Mouse (Mus musculus) liver (tissue): Measurements from ENCODE around the gene 2210016F16Rik.
"Not testable (repeated sequence)": the region's sequence is repeated elsewhere in the genome, so short reads cannot be mapped to it uniquely, and the experiment has no call there.

Experiments
- DNase-seq: peaks from one replicate; pipeline ENCODE4 v3.0.0-alpha.2; 2020; ENCODE audit warnings: mixed read lengths

The 2210016F16Rik gene

GRCm38 (mm10) chr13:58384779-58385546 is at the start of gene 2210016F16Rik:
2210016F16Rik (minus strand) TSS chr13:58385225.
- DNase-seq, result peak; percentile 70

DNA sequence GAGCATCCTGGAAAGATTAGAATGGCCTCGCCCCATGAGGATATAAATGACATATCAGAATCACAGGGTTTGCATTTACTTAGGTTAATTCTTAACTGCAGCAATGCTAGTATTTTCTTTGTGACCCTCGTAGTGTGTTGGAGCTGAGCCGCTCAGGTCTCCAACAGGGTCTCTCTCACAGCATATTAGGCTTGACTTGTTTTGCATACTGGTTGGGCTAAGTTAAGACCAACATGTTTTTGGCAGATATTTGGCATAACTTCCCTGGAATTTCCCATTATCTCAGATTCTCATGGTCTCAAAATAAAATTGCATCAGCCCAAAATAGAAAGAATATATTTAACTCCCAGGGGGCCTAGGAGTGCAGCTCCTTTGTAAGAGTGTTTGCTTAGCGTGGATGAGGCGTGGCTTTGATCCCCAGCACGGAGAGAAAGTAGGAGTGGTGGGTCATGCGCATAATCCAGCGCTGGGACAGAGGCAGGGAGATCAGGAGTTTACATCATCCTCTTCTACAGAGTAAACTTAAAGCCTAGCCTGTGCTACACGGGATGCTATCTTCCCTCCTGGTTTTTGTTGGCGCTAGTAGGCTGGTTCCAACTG is 38.1 kb upstream of the 2210016F16Rik start:
- no peak for DNase-seq

DNA sequence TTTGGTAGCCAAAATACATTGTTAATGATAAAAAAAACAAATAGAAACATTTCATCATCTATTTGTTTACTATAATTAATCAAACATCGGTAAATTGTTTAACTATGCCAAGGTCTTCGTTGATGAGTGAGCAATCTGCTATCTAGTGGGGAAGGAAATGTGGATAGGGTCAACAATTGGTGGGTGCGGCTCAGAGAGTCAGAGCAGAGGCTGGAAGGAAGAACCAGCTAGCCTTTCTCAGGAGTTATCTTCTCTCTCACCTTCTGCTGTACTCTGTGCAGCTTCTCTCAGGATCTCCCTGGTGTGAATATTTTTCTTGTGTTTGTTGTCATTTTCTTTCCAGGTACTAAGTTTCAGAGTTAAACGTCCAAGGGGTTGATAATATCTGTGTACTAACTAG is 37.2 kb upstream of the 2210016F16Rik start:
- DNase-seq, result no peak

DNA sequence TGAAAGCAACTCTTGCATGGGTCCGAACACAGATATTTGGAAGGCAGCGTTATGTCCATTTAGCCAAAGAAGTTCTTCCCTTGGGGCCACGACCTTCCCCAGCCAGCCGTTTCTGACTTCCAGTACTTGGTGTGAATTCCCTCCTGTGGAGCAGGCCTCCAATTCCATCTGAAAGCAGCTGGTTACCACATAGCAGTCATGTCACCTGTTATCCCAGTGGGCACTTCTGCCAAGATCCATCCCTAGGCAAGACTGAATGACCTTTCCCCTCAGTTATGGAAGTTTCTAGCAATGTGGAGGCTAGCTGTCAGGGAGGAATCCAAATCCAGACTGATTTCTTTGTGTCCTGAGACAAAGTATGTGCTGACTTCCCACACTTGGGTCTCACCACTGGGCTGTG is 36.0 kb upstream of the 2210016F16Rik start:
- no peak for DNase-seq

DNA sequence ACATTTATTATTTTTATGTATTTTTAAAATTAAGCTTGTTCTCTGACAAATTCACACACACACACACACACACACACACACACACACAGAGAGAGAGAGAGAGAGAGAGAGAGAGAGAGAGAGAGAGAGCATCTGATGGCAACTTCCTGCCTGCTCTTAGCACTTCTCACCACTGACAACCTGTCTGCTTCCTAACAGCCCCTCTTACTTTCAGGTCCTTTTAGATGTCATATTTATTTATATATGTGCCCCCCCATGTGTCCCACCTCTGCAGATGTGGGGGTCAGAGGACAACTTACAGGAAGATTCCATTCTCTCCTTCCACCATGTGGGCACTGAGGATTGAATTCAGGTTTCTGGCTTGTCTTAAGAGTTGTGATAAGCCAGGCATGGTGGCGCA is 34.2 kb upstream of the 2210016F16Rik start:
- DNase-seq, result no peak

- DNase-seq, result no peak
Measured at GRCm38 (mm10) chr13:58418656-58419055, 33.6 kb upstream of the 2210016F16Rik start.

DNA sequence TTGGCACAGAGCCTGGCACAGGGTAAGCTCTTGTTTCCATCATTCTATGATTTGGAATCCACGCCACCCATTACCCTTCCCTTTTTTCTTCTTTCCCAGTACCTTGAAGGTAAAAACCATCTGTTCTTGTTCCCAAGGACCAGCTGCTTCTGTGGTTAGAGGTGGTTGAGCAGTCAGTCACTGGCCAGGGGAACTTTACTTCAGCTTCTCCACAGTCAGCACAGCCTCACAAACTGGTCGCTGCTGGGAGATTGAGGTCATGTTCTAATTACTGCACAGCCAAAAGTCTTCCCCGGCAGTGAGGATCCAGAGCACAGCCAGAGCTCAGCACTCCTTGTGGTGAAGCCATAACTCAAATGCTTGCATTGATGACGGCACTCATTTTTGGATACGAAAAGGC is 30.8 kb upstream of the 2210016F16Rik start:
- no peak for DNase-seq

DNA sequence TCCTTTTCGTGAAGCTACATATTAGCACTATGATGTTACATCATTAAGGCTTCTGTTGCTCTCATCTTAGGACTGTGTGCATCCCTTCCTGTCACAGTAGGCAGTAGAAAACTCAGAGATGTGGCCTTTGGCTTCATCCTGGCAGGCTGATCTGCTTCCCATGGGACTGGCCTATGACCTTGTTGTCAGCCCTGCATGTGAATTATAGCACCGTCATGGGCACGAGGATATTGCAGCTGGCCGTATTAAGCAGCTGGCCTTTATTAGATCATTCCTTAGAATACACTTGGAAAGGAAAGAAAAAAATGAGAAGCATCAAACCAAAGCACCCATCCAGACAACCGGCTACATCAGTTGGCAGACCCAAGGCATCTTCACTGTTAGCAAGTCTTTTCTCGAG is 30.3 kb upstream of the 2210016F16Rik start:
- DNase-seq, result no peak

DNA sequence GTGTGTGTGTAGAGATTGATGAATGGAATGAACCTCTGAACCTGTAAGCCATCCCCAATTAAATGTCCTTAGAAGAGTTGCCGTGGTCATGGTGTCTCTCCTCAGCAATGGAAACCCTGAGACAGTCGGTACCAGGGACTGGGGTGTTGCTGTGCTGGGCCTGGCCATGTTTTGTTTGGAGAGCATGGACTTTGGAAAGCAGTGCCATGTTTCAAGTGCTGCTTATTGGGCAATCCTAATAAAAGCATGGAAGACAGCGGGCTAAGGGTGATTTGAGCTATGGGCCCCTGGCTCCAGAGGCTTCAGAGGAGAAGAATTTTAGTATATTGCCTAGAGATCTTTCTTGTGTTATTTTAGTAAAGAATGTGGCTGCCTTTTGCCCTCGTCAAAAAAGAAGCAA is 26.0 kb upstream of the 2210016F16Rik start:
- no peak for DNase-seq

- DNase-seq, result not testable (repeated sequence)
Measured at GRCm38 (mm10) chr13:58403243-58403642, 18.2 kb upstream of the 2210016F16Rik start, which contains the start of gene Hnrnpk. Hnrnpk (minus strand) TSS chr13:58403343.

GRCm38 (mm10) chr13:58402744-58403110 is 17.7 kb upstream of the 2210016F16Rik start:
- no peak for DNase-seq

DNA sequence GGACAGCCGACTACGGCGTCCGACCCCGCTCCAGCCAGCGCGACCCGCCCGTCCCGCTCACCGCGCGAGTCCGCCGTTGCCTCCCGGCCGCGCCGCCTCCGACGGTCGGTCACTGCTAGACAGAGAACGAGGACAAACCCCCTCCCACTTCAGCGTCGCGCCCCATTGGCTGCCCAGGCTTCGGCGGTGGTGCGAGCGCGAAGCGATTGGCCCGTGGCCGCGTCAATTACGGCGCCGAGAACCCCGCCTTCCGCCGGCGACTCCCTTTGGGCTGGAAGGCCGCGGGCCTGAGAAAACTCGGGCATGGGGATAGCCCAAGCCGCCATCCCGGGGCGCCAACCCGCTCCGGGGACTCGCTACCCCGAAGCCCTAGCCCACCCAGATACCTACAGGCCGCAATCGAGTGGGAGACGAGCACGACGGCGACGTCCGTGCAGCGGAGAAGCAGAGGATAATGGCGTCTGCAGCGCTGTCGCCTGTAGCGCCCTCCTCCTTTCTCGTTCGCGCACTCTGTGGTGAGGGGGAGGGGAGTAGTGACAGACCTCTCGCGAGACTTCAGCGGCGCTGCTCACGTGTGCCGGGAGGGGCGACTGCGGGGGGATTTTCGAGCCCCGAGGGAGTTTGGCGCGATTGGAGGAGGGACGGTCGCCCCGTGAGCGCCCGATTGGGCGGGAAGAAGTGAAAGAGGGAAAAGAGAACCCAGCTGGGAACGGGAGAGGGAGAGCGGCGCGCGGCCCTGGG is 17.1 kb upstream of the 2210016F16Rik start, which contains the start of gene Rmi1:
Gene Rmi1 (plus strand): TSS at position 246 of the 741 bp plus-strand sequence.
- peak; percentile 97 for DNase-seq

GRCm38 (mm10) chr13:58401135-58402002 is 16.3 kb upstream of the 2210016F16Rik start:
- DNase-seq, result peak; percentile 85

DNA sequence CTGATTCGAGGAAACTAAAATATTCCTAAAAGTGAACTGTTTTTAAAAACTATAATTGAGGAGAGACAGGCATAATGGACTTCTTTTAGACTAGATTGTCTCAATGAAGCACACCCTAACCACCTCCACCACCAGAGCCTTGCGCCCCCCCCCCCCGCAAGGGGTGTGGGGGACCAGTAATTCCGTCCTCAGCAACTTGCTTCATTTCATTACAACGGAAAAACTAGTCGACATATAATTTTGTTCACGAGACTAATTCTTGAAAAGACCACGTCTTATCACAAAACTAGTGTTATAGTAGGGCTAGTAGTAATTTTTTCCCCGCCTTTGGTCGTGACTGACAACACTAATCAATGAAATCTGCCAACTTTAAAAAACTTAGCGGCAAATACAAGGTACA is 15.6 kb upstream of the 2210016F16Rik start:
- DNase-seq, result peak; percentile 44

GRCm38 (mm10) chr13:58397651-58398050 is 12.6 kb upstream of the 2210016F16Rik start:
- no peak for DNase-seq

GRCm38 (mm10) chr13:58394392-58394791 is 9.4 kb upstream of the 2210016F16Rik start:
- not testable (repeated sequence) for DNase-seq

- no peak for DNase-seq
Measured at GRCm38 (mm10) chr13:58389324-58389951, 4.4 kb upstream of the 2210016F16Rik start.

DNA sequence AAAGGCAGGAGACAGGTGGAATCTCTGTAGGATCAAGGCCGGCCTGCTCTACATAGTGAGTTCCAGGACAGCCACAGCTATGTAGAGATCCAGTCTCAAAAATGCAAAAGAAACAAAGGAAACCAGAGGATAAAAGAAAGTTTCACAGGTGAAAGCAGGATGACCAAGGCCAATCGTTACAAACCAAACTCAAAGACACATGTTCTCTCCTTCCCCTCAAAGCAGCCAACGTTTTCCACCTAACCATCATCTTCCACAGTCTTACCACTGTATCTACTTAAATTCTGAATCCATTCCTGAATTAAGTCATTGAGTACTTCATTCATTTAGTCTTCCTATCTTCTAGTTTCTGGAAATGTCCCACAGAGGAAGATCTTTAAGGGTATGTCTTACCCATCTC is 3.4 kb upstream of the 2210016F16Rik start:
- no peak for DNase-seq

DNA sequence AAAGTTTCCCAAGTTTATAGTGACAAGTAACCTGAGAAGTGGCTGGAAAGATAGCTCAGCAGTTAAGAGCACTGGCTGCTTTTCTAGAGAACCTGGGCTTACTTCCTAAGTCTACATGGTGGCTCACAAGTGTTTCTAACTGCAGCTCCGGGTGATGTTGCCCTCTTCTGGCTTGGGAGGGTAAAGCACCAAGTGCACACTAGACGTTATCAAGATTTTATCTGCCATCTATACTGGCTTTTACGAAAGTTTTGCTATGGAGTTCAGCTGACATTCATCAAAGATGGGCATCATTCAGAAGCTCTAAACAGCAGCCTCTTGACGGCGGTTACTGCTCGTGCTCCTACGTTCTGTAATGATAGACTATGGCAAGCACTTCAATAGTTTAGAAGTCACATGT is 2.9 kb upstream of the 2210016F16Rik start:
- peak; percentile 71 for DNase-seq

- no peak for DNase-seq
Measured at GRCm38 (mm10) chr13:58385547-58385920, 509 bp upstream of the 2210016F16Rik start.

DNA sequence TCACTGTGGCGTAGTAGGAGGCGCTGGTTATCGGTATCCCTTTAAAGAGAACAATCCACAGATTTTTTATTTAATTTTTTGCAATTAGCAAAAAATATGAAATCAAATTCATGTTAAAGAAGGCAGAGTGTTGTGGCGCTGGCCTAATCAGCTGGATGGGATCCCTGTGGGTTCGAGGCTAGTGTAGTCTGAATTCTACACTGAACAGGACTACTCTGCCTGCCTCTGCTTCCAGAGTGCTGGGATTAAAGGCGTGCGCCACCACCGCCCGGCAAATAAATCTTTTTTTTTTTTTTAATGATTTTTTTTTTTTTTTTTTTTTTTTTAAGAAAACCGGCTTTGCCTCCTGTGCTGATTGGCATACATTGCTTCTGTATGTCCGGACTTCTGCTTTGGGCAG is 654 bp downstream of the 2210016F16Rik start:
- DNase-seq, result no peak

DNA sequence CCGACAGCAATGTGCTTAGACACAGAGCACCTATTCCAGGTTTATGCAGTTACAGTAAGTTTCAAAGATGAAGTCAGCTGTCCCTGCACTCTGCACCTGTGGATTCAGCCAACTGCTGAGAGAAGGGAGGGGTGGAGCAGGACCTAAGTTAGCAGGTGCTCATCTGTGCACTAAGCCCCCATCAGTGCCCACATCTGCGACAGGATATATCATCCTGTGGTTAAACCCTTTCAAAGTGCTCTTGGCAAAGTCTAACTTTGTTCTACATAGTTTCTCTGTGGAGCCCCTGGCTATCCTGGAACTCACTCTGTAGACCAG is 11.9 kb downstream of the 2210016F16Rik start:
- no peak for DNase-seq
